Mouse (Mus musculus) cerebellum, adult 2 months (tissue): ENCODE measurements at regions not wholly inside any gene's neighbourhood (a gene's known extent, or its start where the extent isn't known, plus 50 kb on each side); places are given as distances from the start of the nearest gene placed in this dataset.

ENCODE experiments used
- DNase-seq, 2 experiments: peaks; one replicate each; pipeline ENCODE4 v3.0.0; 2021
- H3K27ac ChIP-seq: fragments of 200-500 bp; 2 replicates; pipeline ENCODE4 v1.5.1; 2012; ENCODE audit warnings: low read length, control low read depth, inconsistent platforms; ENCODE audit not compliant: insufficient read depth
- H3K27me3 ChIP-seq: fragments of 200-500 bp; 2 replicates; pipeline ENCODE4 v1.6.1; 2012; ENCODE audit warnings: inconsistent platforms, mild to moderate bottlenecking, low read length, moderate library complexity; ENCODE audit not compliant: control insufficient read depth, insufficient read depth
- H3K4me1 ChIP-seq: fragments of 200-500 bp; 2 replicates; pipeline ENCODE4 v1.6.1; 2011; ENCODE audit warnings: low read length; ENCODE audit not compliant: control insufficient read depth, insufficient read depth
- H3K4me3 ChIP-seq: fragments of 200-500 bp; replicated peaks from 2 replicates; pipeline ENCODE3; 2011; ENCODE audit warnings: mild to moderate bottlenecking, low read depth, low read length, control low read depth; ENCODE audit not compliant: insufficient read depth
- CTCF ChIP-seq: fragments of 200-500 bp; IDR thresholded peaks from 2 replicates; pipeline ENCODE4 v1.5.1; 2011; ENCODE audit warnings: low read depth, mild to moderate bottlenecking, control low read depth, low read length, moderate library complexity, borderline replicate concordance; ENCODE audit not compliant: insufficient read depth
- POLR2A ChIP-seq: fragments of 200-500 bp; IDR thresholded peaks from 2 replicates; pipeline ENCODE4 v1.6.1; 2011; ENCODE audit warnings: low read length, control low read depth, borderline replicate concordance; ENCODE audit not compliant: insufficient read depth
- WGBS: fragments of 180-500 bp; shearing (Covaris S2); methylation state at CpG from one replicate; pipeline ENCODE4 v1.1.7; 2018; 5-methylcytosine and 5-hydroxymethylcytosine counted together

- Histone ChIP-seq H3K4me1 (no peaks in the 10 kb centered on the region; the same call in 1 of the 2 replicates), H3K27me3 (no peaks in the 10 kb centered on the region; the same call in 1 of the 2 replicates), H3K4me3 (no peak overlapping the region), H3K27ac (no peak overlapping the region)
- DNase-seq: no peak
- WGBS: 84% methylated on average over 9 of the region's 9 CpGs
- TF ChIP-seq CTCF: no peak
- TF ChIP-seq POLR2A: no peak
These were observed 209.8 kb upstream of the Tshz3 start for GRCm38 (mm10) chr7:36488155-36488554.

GRCm38 (mm10) chr7:36491173-36491581, 206.7 kb upstream of the Tshz3 start:
- Histone ChIP-seq H3K4me3 (no peak overlapping the region), H3K27me3 (no peaks in the 10 kb centered on the region; the same call in 1 of the 2 replicates), H3K27ac (no peak overlapping the region), H3K4me1 (no peaks in the 10 kb centered on the region; the same call in 1 of the 2 replicates)
- TF ChIP-seq POLR2A (no peak), CTCF (no peak)
- 13% methylated on average over 10 of the region's 10 CpGs for WGBS
- DNase-seq: peak in 1 of 2 experiments; percentile 8

- Histone ChIP-seq H3K27me3 (no peaks in the 10 kb centered on the region), H3K4me1 (no peaks in the 10 kb centered on the region), H3K4me3 (no peak overlapping the region), H3K27ac (no peak overlapping the region)
- DNase-seq: no peak
- TF ChIP-seq POLR2A (no peak), CTCF (no peak)
- WGBS: 51% methylated on average over 15 of the region's 15 CpGs
These were observed 193.7 kb upstream of the Tshz3 start for GRCm38 (mm10) chr7:36504010-36504875.

GRCm38 (mm10) chr7:36507895-36508431, 190.0 kb upstream of the Tshz3 start:
- Histone ChIP-seq H3K4me3 (no peak overlapping the region), H3K4me1 (no peaks in the 10 kb centered on the region), H3K27ac (no peak overlapping the region), H3K27me3 (no peaks in the 10 kb centered on the region)
- DNase-seq: no peak
- no peak for TF ChIP-seq POLR2A
- no peak for TF ChIP-seq CTCF
- 92% methylated on average over 9 of the region's 9 CpGs for WGBS

GRCm38 (mm10) chr7:36513680-36514079, 184.2 kb upstream of the Tshz3 start:
- no peak for DNase-seq
- Histone ChIP-seq H3K27ac (no peak overlapping the region), H3K4me1 (no peaks in the 10 kb centered on the region), H3K4me3 (no peak overlapping the region), H3K27me3 (no peaks in the 10 kb centered on the region)
- TF ChIP-seq POLR2A (no peak), CTCF (no peak)
- WGBS: 87% methylated on average over 3 of the region's 3 CpGs

GRCm38 (mm10) chr7:36516094-36516663, 181.7 kb upstream of the Tshz3 start:
- 61% methylated on average over 7 of the region's 7 CpGs for WGBS
- H3K4me1 ChIP-seq: no peaks in the 10 kb centered on the region
- no peak for TF ChIP-seq POLR2A
- no peak for TF ChIP-seq CTCF
- DNase-seq: no peak
- no peak overlapping the region for H3K27ac ChIP-seq
- no peaks in the 10 kb centered on the region for H3K27me3 ChIP-seq
- no peak overlapping the region for H3K4me3 ChIP-seq

- Histone ChIP-seq H3K27me3 (no peaks in the 10 kb centered on the region), H3K27ac (no peak overlapping the region), H3K4me1 (no peaks in the 10 kb centered on the region), H3K4me3 (no peak overlapping the region)
- 84% methylated on average over 4 of the region's 4 CpGs for WGBS
- TF ChIP-seq POLR2A (no peak), CTCF (no peak)
- DNase-seq: no peak
These were observed 178.9 kb upstream of the Tshz3 start for GRCm38 (mm10) chr7:36519027-36519426.
